Mouse (Mus musculus) lung, postnatal 0 days (tissue): Measurements from ENCODE around the gene H2afy. TPM values are rescaled to one million over a fixed set of nuclear protein-coding genes. Genes with fewer than 3 reads are reported as not detected.

Experiments used
- ATAC-seq: fragments of 200-750 bp; cut with Nextera tagmentation; 2 replicates; pipeline ENCODE4 v1.8.0; 2017; ENCODE audit warnings: moderate library complexity
- DNase-seq: peaks from one replicate; pipeline ENCODE4 v3.0.0-alpha.2; 2016; ENCODE audit warnings: low spot score
- H3K27ac ChIP-seq: fragments of 300-500 bp; sonication (generic); 2 replicates; pipeline ENCODE4 v1.5.1; 2014; ENCODE audit warnings: antibody characterized with exemption, mild to moderate bottlenecking, low read length, mixed read lengths
- H3K27me3 ChIP-seq: fragments of 300-500 bp; sonication (generic); replicated peaks from 2 replicates; pipeline ENCODE4 v1.6.1; 2014; ENCODE audit warnings: low read length, mixed read lengths; ENCODE audit not compliant: insufficient read depth
- H3K36me3 ChIP-seq: fragments of 300-500 bp; sonication (generic); 2 replicates; pipeline ENCODE4 v1.6.1; 2014; ENCODE audit warnings: low read length, mixed read lengths; ENCODE audit not compliant: insufficient read depth
- H3K4me1 ChIP-seq: fragments of 300-500 bp; sonication (generic); 2 replicates; pipeline ENCODE4 v1.6.1; 2014; ENCODE audit warnings: antibody characterized with exemption, low read depth, low read length, mixed read lengths; ENCODE audit not compliant: insufficient read depth
- H3K4me2 ChIP-seq: fragments of 300-500 bp; sonication (generic); replicated peaks from 2 replicates; pipeline ENCODE4 v1.6.1; 2014; ENCODE audit warnings: low read depth, mild to moderate bottlenecking, low read length, moderate library complexity, mixed read lengths
- H3K4me3 ChIP-seq: fragments of 300-500 bp; sonication (generic); 2 replicates; pipeline ENCODE4 v1.5.1; 2014; ENCODE audit warnings: low read depth, low read length
- H3K9ac ChIP-seq: fragments of 300-500 bp; sonication (generic); replicated peaks from 2 replicates; pipeline ENCODE4 v1.6.1; 2014; ENCODE audit warnings: low read depth, mild to moderate bottlenecking
- H3K9me3 ChIP-seq: fragments of 300-500 bp; sonication (generic); 2 replicates; pipeline ENCODE4 v1.6.1; 2016; ENCODE audit warnings: low read length, mixed read lengths
- CTCF ChIP-seq: IDR thresholded peaks from 2 replicates; pipeline ENCODE4 v1.5.1; 2016; ENCODE audit warnings: antibody characterized with exemption, mild to moderate bottlenecking
- EP300 ChIP-seq: IDR thresholded peaks from 2 replicates; pipeline ENCODE4 v1.6.1; 2016; ENCODE audit warnings: antibody characterized with exemption, mild to moderate bottlenecking, control low read depth
- WGBS: fragments of 180-500 bp; shearing (Covaris S2); extraction: QIAGEN DNeasy Blood & Tissue Kit; methylation state at CpG from one replicate; pipeline ENCODE4 v1.1.7; 2014; 5-methylcytosine and 5-hydroxymethylcytosine counted together
- polyA plus RNA-seq: library from polyadenylated mRNA; unstranded; fragments of >200 nt; fragmentation: Nextera tagmentation; extraction: Ambion mirVana; gene quantifications from 2 replicates; pipeline ENCODE4 v1.2.1, GENCODE M21; 2015

The H2afy gene
- polyA plus RNA-seq, 1 experiment from 2014 or later = 126 TPM

DNA sequence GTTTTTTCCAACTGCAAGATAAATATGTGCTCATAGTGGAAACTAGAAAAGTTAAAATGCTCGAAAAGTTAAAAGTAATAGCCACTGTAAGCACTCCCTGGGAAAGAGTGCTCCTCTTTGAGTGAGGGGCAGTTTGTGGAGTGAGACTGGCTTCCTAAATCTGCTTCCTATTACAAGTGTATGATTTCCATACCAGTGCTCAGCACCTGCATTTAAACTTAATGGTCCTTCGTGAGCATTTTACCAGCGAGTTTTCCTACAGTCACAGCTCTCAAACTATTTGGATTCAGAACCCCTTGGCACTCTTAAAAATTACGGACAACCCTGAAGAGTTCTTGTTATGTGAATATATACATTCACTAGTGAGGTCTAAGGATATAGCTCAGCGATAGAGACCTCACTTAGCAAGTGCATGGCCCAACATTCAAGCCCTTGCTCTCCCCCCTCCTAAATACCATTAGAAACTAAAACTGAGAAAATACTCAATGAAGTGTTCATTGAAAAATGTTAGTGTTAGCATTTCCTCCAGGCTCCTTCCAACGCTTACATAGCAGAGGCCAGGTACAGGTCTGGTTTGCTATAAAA lies 3.1 kb upstream of the H2afy start:
- DNase-seq (no peak), ATAC-seq (no peak)
- Histone ChIP-seq H3K27me3 (no peaks in the 10 kb centered on the region), H3K4me3 (no peak overlapping the region), H3K36me3 (no peaks in the 10 kb centered on the region), H3K4me2 (no peak overlapping the region), H3K9me3 (no peaks in the 10 kb centered on the region), H3K9ac (no peak overlapping the region), H3K27ac (no peak overlapping the region), H3K4me1 (no peaks in the 10 kb centered on the region; the same call in 1 of the 2 replicates)
- TF ChIP-seq CTCF (no peak), EP300 (no peak)
- 34% methylated on average over 6 of the region's 6 CpGs for WGBS

DNA sequence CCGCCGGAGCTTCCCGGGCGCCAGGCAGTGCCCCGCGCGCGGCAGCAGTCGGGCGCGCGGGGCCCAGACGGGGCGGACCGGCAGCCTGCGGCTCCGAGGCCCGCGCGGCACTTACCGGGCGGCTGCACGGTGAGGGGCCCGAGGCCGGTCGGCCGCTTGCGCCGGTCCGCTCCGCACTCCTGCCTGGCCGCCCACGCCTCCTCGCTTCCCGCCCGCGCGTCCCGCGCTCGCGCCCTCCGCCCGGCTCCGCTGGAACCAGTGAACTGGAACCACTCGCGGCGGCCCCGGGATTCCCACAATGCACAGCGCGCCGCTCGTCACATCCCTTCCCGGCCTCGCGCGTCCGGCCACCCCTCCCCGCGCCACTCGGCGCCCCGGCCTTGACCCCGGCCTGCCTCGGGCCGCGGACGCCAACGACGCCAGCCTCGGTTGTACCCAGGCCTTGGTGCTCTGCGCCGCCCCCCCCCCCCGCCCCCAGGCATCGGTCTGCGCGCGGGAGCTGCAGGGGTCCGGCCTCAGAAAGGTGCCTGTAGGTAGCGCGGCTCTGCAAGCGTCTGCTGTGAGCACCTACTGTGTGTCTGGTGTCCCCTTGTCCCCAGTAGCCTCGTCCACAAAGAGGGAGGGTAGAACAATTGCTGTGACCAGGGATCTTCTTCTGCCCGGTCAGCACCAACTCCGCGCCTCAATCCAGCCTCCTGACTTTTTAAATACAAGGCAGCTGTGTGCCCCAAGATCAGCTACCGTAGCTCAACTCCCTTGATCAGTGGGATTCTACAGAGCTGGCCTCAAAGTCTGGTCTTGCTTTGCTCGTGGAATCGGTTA lies 719 bp downstream of the H2afy start:
- WGBS = 2% methylated on average over 48 of the region's 89 CpGs
- H3K27ac ChIP-seq = peak overlapping the region; percentile 95
- peaks cover 4% of the 10 kb centered on the region; the same call in 1 of the 2 replicates for H3K4me1 ChIP-seq
- H3K9ac ChIP-seq = peak overlapping the region; percentile 96
- DNase-seq (peak; percentile 94), ATAC-seq (peak; percentile 95)
- peak overlapping the region; percentile 91 for H3K4me2 ChIP-seq
- peak overlapping the region; percentile 95 for H3K4me3 ChIP-seq
- TF ChIP-seq EP300 = no peak
- TF ChIP-seq CTCF = no peak
- H3K9me3 ChIP-seq = no peaks in the 10 kb centered on the region
- H3K27me3 ChIP-seq = no peaks in the 10 kb centered on the region
- H3K36me3 ChIP-seq = no peaks in the 10 kb centered on the region

DNA sequence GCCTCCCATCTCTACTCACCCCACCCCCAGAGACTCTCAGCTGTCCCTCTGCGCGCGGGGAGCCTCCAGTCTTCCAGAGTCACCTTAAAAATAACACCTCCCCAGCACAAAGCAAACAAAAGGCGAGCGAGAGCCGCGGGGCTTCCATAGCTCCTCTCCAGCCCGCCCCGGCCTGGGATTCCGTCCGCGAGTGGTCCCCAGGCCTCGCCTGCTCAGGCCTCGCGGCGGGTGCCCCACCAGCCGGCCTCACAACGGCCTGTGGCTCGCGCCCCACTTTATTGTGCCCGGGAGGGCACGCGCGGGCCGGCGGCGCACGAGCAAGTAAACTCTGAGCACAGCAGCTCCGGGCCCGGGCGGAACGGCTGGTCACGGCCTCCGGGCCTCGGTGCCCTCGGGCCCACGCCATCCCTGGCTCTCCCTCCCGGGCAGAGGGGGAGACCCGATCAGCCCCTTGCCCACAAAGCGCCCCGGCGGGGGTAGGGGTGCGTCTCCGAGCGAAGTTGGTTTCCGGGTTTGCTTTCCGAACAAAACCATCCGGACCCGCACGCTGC lies 1.5 kb downstream of the H2afy start:
- no peaks in the 10 kb centered on the region for H3K36me3 ChIP-seq
- H3K27me3 ChIP-seq = no peaks in the 10 kb centered on the region
- peaks cover 4% of the 10 kb centered on the region; the same call in 1 of the 2 replicates for H3K4me1 ChIP-seq
- DNase-seq (peak; percentile 36), ATAC-seq (peak; percentile 43)
- peak overlapping the region; percentile 96 for H3K9ac ChIP-seq
- TF ChIP-seq EP300 = no peak
- no peak for TF ChIP-seq CTCF
- H3K4me3 ChIP-seq = peak overlapping the region; percentile 95
- peak overlapping the region; percentile 91 for H3K4me2 ChIP-seq
- no peaks in the 10 kb centered on the region for H3K9me3 ChIP-seq
- WGBS = under 1% methylated on average over 49 of the region's 50 CpGs
- H3K27ac ChIP-seq = peak overlapping the region; percentile 95

DNA sequence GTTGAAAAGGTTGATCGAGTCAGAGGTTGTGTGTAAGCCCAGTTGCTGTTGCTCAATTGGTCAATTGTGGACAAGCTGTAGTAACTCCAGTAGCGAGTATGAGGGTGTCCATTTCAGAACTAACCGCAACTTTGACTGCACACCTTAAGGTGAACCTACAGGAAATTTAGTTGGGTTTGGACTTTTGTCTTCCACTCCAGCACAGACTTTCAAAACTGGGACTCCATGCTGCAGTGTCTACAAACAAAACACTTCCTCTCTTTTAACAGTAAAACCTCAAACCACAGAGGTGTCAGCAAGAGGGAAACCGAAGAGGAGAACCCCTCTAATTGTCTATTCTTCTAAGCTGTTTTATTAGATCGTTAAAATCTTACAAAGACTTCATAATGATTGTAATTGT lies 2.1 kb downstream of the H2afy start:
- H3K4me1 ChIP-seq = peaks cover 4% of the 10 kb centered on the region; the same call in 1 of the 2 replicates
- H3K36me3 ChIP-seq = no peaks in the 10 kb centered on the region
- DNase-seq (no peak), ATAC-seq (no peak)
- no peaks in the 10 kb centered on the region for H3K9me3 ChIP-seq
- H3K27ac ChIP-seq = peak overlapping the region; percentile 95; the same call in 1 of the 2 replicates
- no peaks in the 10 kb centered on the region for H3K27me3 ChIP-seq
- H3K9ac ChIP-seq = peak overlapping the region; percentile 96; the same call in 1 of the 2 replicates
- H3K4me3 ChIP-seq = peak overlapping the region; percentile 95; the same call in 1 of the 2 replicates
- 30% methylated on average over 5 of the region's 5 CpGs for WGBS
- H3K4me2 ChIP-seq = peak overlapping the region; percentile 91
- TF ChIP-seq EP300 = no peak
- no peak for TF ChIP-seq CTCF

DNA sequence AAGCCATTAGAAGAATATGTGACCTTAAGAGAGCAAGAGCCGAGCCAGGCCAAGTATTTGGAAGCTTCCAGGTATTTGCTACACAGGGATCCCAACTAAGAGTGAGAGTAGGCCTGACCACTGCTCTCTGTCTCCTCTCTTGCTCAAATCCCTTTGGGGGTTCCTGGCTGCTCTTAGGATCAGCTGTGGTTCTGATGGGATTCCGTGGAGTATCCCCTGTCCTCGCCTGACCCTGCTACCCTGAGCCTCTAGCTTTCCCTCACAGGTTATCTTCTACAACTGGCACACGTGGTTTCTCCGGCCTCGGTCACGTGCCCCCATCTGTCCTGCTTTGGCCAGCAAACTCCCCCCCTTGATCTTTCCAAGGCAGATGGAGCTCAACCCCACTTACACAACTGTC lies 3.2 kb downstream of the H2afy start:
- Histone ChIP-seq H3K27ac (no peak overlapping the region), H3K9ac (no peak overlapping the region), H3K27me3 (no peaks in the 10 kb centered on the region), H3K4me3 (no peak overlapping the region), H3K9me3 (no peaks in the 10 kb centered on the region), H3K4me1 (peaks cover 4% of the 10 kb centered on the region; the same call in 1 of the 2 replicates), H3K4me2 (peak overlapping the region; percentile 91), H3K36me3 (0 out of 2 replicates have a peak, but pooled peaks cover 4% of the 10 kb centered on the region)
- 67% methylated on average over 7 of the region's 7 CpGs for WGBS
- DNase-seq (no peak), ATAC-seq (no peak)
- TF ChIP-seq CTCF (no peak), EP300 (no peak)

DNA sequence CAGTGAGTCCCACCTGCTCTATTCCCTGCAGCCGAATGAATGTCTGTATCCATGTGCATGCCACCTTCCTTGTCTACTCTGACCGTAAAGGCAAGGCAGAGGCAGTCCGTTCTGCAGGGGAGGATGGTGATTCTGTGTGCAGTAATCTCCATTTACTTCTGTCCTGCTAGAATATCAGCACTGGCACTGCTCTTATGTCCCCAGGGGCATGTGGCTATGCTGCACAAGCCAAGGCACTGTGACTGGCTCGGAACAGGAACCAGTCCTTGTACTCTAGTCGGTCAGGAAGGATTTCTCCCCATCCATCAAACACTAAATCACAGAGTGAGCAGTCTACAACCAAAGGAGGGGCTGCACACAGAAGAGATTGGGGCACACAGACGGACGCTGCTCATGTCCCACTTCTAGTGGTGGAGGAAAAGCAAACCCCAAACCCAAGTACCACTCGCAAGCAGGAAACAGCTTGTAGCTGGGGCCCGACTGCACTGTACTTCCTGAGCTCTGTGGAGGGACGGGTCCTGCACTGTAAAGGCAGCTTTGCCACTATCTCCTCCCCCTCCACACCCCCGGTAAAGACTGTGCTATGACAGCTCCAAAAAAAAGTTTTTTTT lies 3.7 kb downstream of the H2afy start:
- Histone ChIP-seq H3K4me3 (no peak overlapping the region), H3K4me2 (no peak overlapping the region), H3K27me3 (no peaks in the 10 kb centered on the region), H3K27ac (no peak overlapping the region), H3K9ac (no peak overlapping the region), H3K36me3 (peaks cover 8% of the 10 kb centered on the region), H3K4me1 (peaks cover 4% of the 10 kb centered on the region; the same call in 1 of the 2 replicates), H3K9me3 (no peaks in the 10 kb centered on the region)
- WGBS = 44% methylated on average over 11 of the region's 11 CpGs
- TF ChIP-seq CTCF = no peak
- no peak for TF ChIP-seq EP300
- no peak for ATAC-seq
- DNase-seq = no peak
